Mouse (Mus musculus): ENCODE measurements around the gene Unc50. TPM values are rescaled to one million over a fixed set of nuclear protein-coding genes. Genes with fewer than 3 reads are reported as not detected.
A peak's percentile ranks its signal among the peaks of the same experiment; 100 is the strongest.

The Unc50 gene
- total and polyA plus RNA-seq, 3 experiments = 25.6 to 33.6 (median 32.0) TPM

- DNase-seq = no peak
- H3K4me1 ChIP-seq (ENCODE audit: control insufficient read depth, insufficient read depth, low read length) = no peaks in the 10 kb centered on the region
- H3K27ac ChIP-seq = no peak overlapping the region
- WGBS = 83% methylated on average over 1 of the region's 1 CpGs
- no peaks in the 10 kb centered on the region for H3K36me3 ChIP-seq (ENCODE audit: control insufficient read depth, insufficient read depth, low read length)
- TF ChIP-seq EP300 (IDR thresholded peaks at IDR 0.05; ENCODE audit: insufficient read depth, low read depth, low read length) = no peak
- TF ChIP-seq CTCF (IDR thresholded peaks at IDR 0.05) = no peak
- TF ChIP-seq POLR2A (IDR thresholded peaks at IDR 0.05; ENCODE audit: insufficient read depth, low read depth, low read length) = no peak
- no peaks in the 10 kb centered on the region for H3K27me3 ChIP-seq (ENCODE audit: control insufficient read depth, insufficient read depth, low read length)
- no peak overlapping the region for H3K4me3 ChIP-seq
- H3K9ac ChIP-seq (ENCODE audit: low read depth, low read length) = no peak overlapping the region
- no peaks in the 10 kb centered on the region for H3K79me2 ChIP-seq (replicated peaks; ENCODE audit: control insufficient read depth, insufficient read depth, low read length)
- intact Hi-C loops (cut with DNase I) = no loop called here
These were observed 33.5 kb upstream of the Unc50 start for GRCm38 (mm10) chr1:37396481-37396880.

GRCm38 (mm10) chr1:37398961-37399360 lies 31.0 kb upstream of the Unc50 start:
- no peaks in the 10 kb centered on the region for H3K27me3 ChIP-seq (ENCODE audit: control insufficient read depth, insufficient read depth, low read length)
- WGBS = 73% methylated on average over 3 of the region's 3 CpGs
- H3K36me3 ChIP-seq (ENCODE audit: control insufficient read depth, insufficient read depth, low read length) = no peaks in the 10 kb centered on the region
- no peaks in the 10 kb centered on the region for H3K4me1 ChIP-seq (ENCODE audit: control insufficient read depth, insufficient read depth, low read length)
- H3K9ac ChIP-seq (ENCODE audit: low read depth, low read length) = no peak overlapping the region
- H3K79me2 ChIP-seq (replicated peaks; ENCODE audit: control insufficient read depth, insufficient read depth, low read length) = no peaks in the 10 kb centered on the region
- TF ChIP-seq CTCF (IDR thresholded peaks at IDR 0.05) (no peak), EP300 (IDR thresholded peaks at IDR 0.05; ENCODE audit: insufficient read depth, low read depth, low read length) (no peak), POLR2A (IDR thresholded peaks at IDR 0.05; ENCODE audit: insufficient read depth, low read depth, low read length) (no peak)
- intact Hi-C loops (cut with DNase I) = no loop called here
- no peak overlapping the region for H3K4me3 ChIP-seq
- no peak for DNase-seq
- H3K27ac ChIP-seq = no peak overlapping the region

GRCm38 (mm10) chr1:37399734-37400133 lies 30.2 kb upstream of the Unc50 start:
- TF ChIP-seq EP300 (IDR thresholded peaks at IDR 0.05; ENCODE audit: insufficient read depth, low read depth, low read length) = no peak
- no peak for TF ChIP-seq POLR2A (IDR thresholded peaks at IDR 0.05; ENCODE audit: insufficient read depth, low read depth, low read length)
- no peak for TF ChIP-seq CTCF (IDR thresholded peaks at IDR 0.05)
- no peak overlapping the region for H3K9ac ChIP-seq (ENCODE audit: low read depth, low read length)
- no peaks in the 10 kb centered on the region for H3K79me2 ChIP-seq (replicated peaks; ENCODE audit: control insufficient read depth, insufficient read depth, low read length)
- DNase-seq = no peak
- H3K27ac ChIP-seq = no peak overlapping the region
- 77% methylated on average over 8 of the region's 8 CpGs for WGBS
- H3K4me1 ChIP-seq (ENCODE audit: control insufficient read depth, insufficient read depth, low read length) = no peaks in the 10 kb centered on the region
- no peak overlapping the region for H3K4me3 ChIP-seq
- intact Hi-C loops (cut with DNase I) = loop anchor here (5.0 kb wide), 1 partner anchor 617 kb away; no protein-coding TSS in a partner anchor
- H3K36me3 ChIP-seq (ENCODE audit: control insufficient read depth, insufficient read depth, low read length) = no peaks in the 10 kb centered on the region
- no peaks in the 10 kb centered on the region for H3K27me3 ChIP-seq (ENCODE audit: control insufficient read depth, insufficient read depth, low read length)

- no peak overlapping the region for H3K27ac ChIP-seq
- H3K27me3 ChIP-seq (ENCODE audit: control insufficient read depth, insufficient read depth, low read length) = no peaks in the 10 kb centered on the region
- H3K9ac ChIP-seq (ENCODE audit: low read depth, low read length) = no peak overlapping the region
- H3K4me3 ChIP-seq = no peak overlapping the region
- no peaks in the 10 kb centered on the region for H3K79me2 ChIP-seq (replicated peaks; ENCODE audit: control insufficient read depth, insufficient read depth, low read length)
- 60% methylated on average over 4 of the region's 4 CpGs for WGBS
- peak; percentile 87 for TF ChIP-seq CTCF (IDR thresholded peaks at IDR 0.05)
- TF ChIP-seq POLR2A (IDR thresholded peaks at IDR 0.05; ENCODE audit: insufficient read depth, low read depth, low read length) = no peak
- TF ChIP-seq EP300 (IDR thresholded peaks at IDR 0.05; ENCODE audit: insufficient read depth, low read depth, low read length) = peak; percentile 49; the same call in 1 of the 2 replicates
- no peaks in the 10 kb centered on the region for H3K4me1 ChIP-seq (ENCODE audit: control insufficient read depth, insufficient read depth, low read length)
- DNase-seq = peak; percentile 45 to 61
- intact Hi-C loops (cut with DNase I) = loop anchor here (1.0 to 5.0 kb wide), 2 partner anchors 129 to 619 kb away; no protein-coding TSS in a partner anchor
- H3K36me3 ChIP-seq (ENCODE audit: control insufficient read depth, insufficient read depth, low read length) = no peaks in the 10 kb centered on the region
These were observed 28.3 kb upstream of the Unc50 start for GRCm38 (mm10) chr1:37401687-37402086.

GRCm38 (mm10) chr1:37405137-37405536 lies 24.8 kb upstream of the Unc50 start:
- H3K9ac ChIP-seq (ENCODE audit: low read depth, low read length) = no peak overlapping the region
- no peak for TF ChIP-seq POLR2A (IDR thresholded peaks at IDR 0.05; ENCODE audit: insufficient read depth, low read depth, low read length)
- TF ChIP-seq CTCF (IDR thresholded peaks at IDR 0.05) = no peak
- TF ChIP-seq EP300 (IDR thresholded peaks at IDR 0.05; ENCODE audit: insufficient read depth, low read depth, low read length) = no peak
- no peaks in the 10 kb centered on the region for H3K79me2 ChIP-seq (replicated peaks; ENCODE audit: control insufficient read depth, insufficient read depth, low read length)
- H3K27ac ChIP-seq = no peak overlapping the region
- no peaks in the 10 kb centered on the region for H3K27me3 ChIP-seq (ENCODE audit: control insufficient read depth, insufficient read depth, low read length)
- intact Hi-C loops (cut with DNase I) = no loop called here
- no peak for DNase-seq
- no peaks in the 10 kb centered on the region for H3K36me3 ChIP-seq (ENCODE audit: control insufficient read depth, insufficient read depth, low read length)
- H3K4me1 ChIP-seq (ENCODE audit: control insufficient read depth, insufficient read depth, low read length) = no peaks in the 10 kb centered on the region
- 88% methylated on average over 2 of the region's 2 CpGs for WGBS
- no peak overlapping the region for H3K4me3 ChIP-seq

- no peak overlapping the region for H3K4me3 ChIP-seq
- no peaks in the 10 kb centered on the region for H3K79me2 ChIP-seq (replicated peaks; ENCODE audit: control insufficient read depth, insufficient read depth, low read length)
- H3K27ac ChIP-seq = no peak overlapping the region
- DNase-seq = no peak
- H3K4me1 ChIP-seq (ENCODE audit: control insufficient read depth, insufficient read depth, low read length) = no peaks in the 10 kb centered on the region
- no peaks in the 10 kb centered on the region for H3K27me3 ChIP-seq (ENCODE audit: control insufficient read depth, insufficient read depth, low read length)
- 79% methylated on average over 8 of the region's 8 CpGs for WGBS
- no peak for TF ChIP-seq EP300 (IDR thresholded peaks at IDR 0.05; ENCODE audit: insufficient read depth, low read depth, low read length)
- H3K9ac ChIP-seq (ENCODE audit: low read depth, low read length) = no peak overlapping the region
- intact Hi-C loops (cut with DNase I) = no loop called here
- no peaks in the 10 kb centered on the region for H3K36me3 ChIP-seq (ENCODE audit: control insufficient read depth, insufficient read depth, low read length)
These were observed 22.7 kb upstream of the Unc50 start for GRCm38 (mm10) chr1:37407228-37407627.
